Mouse (Mus musculus): ENCODE measurements around the gene Kctd19. TPM values are rescaled to one million over a fixed set of nuclear protein-coding genes. Genes with fewer than 3 reads are reported as not detected.

Gene Kctd19
- total RNA-seq, 2 experiments from 2014 or later: not detected

- intact Hi-C loops (cut with DNase I): no loop called here
- DNase-seq: no peak
Observed at GRCm38 (mm10) chr8:105426878-105427277, 13.6 kb upstream of the Kctd19 start.

GRCm38 (mm10) chr8:105422006-105422405 lies 8.7 kb upstream of the Kctd19 start:
- no peak for DNase-seq
- intact Hi-C loops (cut with DNase I): no loop called here

- intact Hi-C loops (cut with DNase I): no loop called here
- DNase-seq: no peak
Observed at GRCm38 (mm10) chr8:105419800-105420199, 6.5 kb upstream of the Kctd19 start.

GRCm38 (mm10) chr8:105418992-105419391 lies 5.7 kb upstream of the Kctd19 start:
- no peak for DNase-seq
- intact Hi-C loops (cut with DNase I): no loop called here

GRCm38 (mm10) chr8:105409947-105410346 lies 3.4 kb downstream of the Kctd19 start:
- no peak for DNase-seq
- intact Hi-C loops (cut with DNase I): loop anchor here (5.0 kb wide), 1 partner anchor 67 kb away; no protein-coding TSS in a partner anchor

GRCm38 (mm10) chr8:105408331-105408730 lies 5.0 kb downstream of the Kctd19 start:
- no peak for DNase-seq
- intact Hi-C loops (cut with DNase I): no loop called here

GRCm38 (mm10) chr8:105406416-105406815 lies 6.9 kb downstream of the Kctd19 start:
- intact Hi-C loops (cut with DNase I): no loop called here
- DNase-seq: no peak

GRCm38 (mm10) chr8:105404496-105404895 lies 8.8 kb downstream of the Kctd19 start:
- intact Hi-C loops (cut with DNase I): no loop called here

GRCm38 (mm10) chr8:105403467-105403866 lies 9.8 kb downstream of the Kctd19 start:
- intact Hi-C loops (cut with DNase I): no loop called here
- DNase-seq: no peak

More at GRCm38 (mm10) chr8:105404496-105404895, 8.8 kb downstream of the Kctd19 start:
- no peak for DNase-seq

- no peak for DNase-seq
- intact Hi-C loops (cut with DNase I): no loop called here
Observed at GRCm38 (mm10) chr8:105400016-105400415, 13.3 kb downstream of the Kctd19 start.

GRCm38 (mm10) chr8:105397747-105398146 lies 15.6 kb downstream of the Kctd19 start:
- intact Hi-C loops (cut with DNase I): loop anchor here (2.0 kb wide), 1 partner anchor 39 kb away; no protein-coding TSS in a partner anchor
- peak in 1 of 2 experiments; percentile 63 for DNase-seq

GRCm38 (mm10) chr8:105393915-105394314 lies 19.4 kb downstream of the Kctd19 start:
- intact Hi-C loops (cut with DNase I): no loop called here

GRCm38 (mm10) chr8:105393089-105393787 lies 20.1 kb downstream of the Kctd19 start:
- peak; percentile 31 to 40 for DNase-seq
- intact Hi-C loops (cut with DNase I): no loop called here

More at GRCm38 (mm10) chr8:105393915-105394314, 19.4 kb downstream of the Kctd19 start:
- DNase-seq: no peak

GRCm38 (mm10) chr8:105389096-105389495 lies 24.2 kb downstream of the Kctd19 start:
- peak; percentile 52 to 53 for DNase-seq

GRCm38 (mm10) chr8:105387151-105387550 lies 26.2 kb downstream of the Kctd19 start:
- intact Hi-C loops (cut with DNase I): no loop called here
- peak in 1 of 2 experiments; percentile 57 for DNase-seq

More at GRCm38 (mm10) chr8:105389096-105389495, 24.2 kb downstream of the Kctd19 start:
- intact Hi-C loops (cut with DNase I): no loop called here

- no peak for DNase-seq
- intact Hi-C loops (cut with DNase I): no loop called here
Observed at GRCm38 (mm10) chr8:105384070-105384469, 29.2 kb downstream of the Kctd19 start.

GRCm38 (mm10) chr8:105380308-105380707 lies 33.0 kb downstream of the Kctd19 start:
- DNase-seq: no peak
- intact Hi-C loops (cut with DNase I): no loop called here

GRCm38 (mm10) chr8:105378673-105379072 lies 34.6 kb downstream of the Kctd19 start:
- intact Hi-C loops (cut with DNase I): no loop called here
- peak; percentile 41 to 67 for DNase-seq

- intact Hi-C loops (cut with DNase I): loop anchor here (5.0 kb wide), 1 partner anchor 178 kb away; no protein-coding TSS in a partner anchor
- DNase-seq: peak; percentile 48 to 55
Observed at GRCm38 (mm10) chr8:105374513-105374966, 38.8 kb downstream of the Kctd19 start.

GRCm38 (mm10) chr8:105373032-105373431 lies 40.3 kb downstream of the Kctd19 start, which contains the start of gene Plekhg4:
Gene Plekhg4 (plus strand): TSS chr8:105373274.
- DNase-seq: no peak
- intact Hi-C loops (cut with DNase I): loop anchor here (5.0 kb wide), 1 partner anchor 179 kb away; no protein-coding TSS in a partner anchor

GRCm38 (mm10) chr8:105372473-105372872 lies 40.8 kb downstream of the Kctd19 start:
- intact Hi-C loops (cut with DNase I): loop anchor here (5.0 kb wide), 1 partner anchor 180 kb away; no protein-coding TSS in a partner anchor
- DNase-seq: no peak

GRCm38 (mm10) chr8:105367107-105367506 lies 46.2 kb downstream of the Kctd19 start:
- intact Hi-C loops (cut with DNase I): no loop called here
- DNase-seq: peak in 1 of 2 experiments; percentile 30
